Mouse (Mus musculus) hindbrain, embryonic 13.5 days (tissue): ENCODE data around the gene Ypel2. TPM values are rescaled to one million over a fixed set of nuclear protein-coding genes. Genes with fewer than 3 reads are reported as not detected.

Source experiments
- ATAC-seq: fragments of 200-750 bp; cut with Nextera tagmentation; 2 replicates; pipeline ENCODE4 v1.8.0; 2017; ENCODE audit warnings: moderate TSS enrichment; ENCODE audit not compliant: low FRiP score
- H3K27ac ChIP-seq: fragments of 300-500 bp; sonication (generic); 2 replicates; pipeline ENCODE4 v1.5.1; 2015; ENCODE audit warnings: inconsistent platforms, mild to moderate bottlenecking, moderate library complexity
- H3K27me3 ChIP-seq: fragments of 300-500 bp; sonication (generic); 2 replicates; pipeline ENCODE4 v1.6.1; 2015; ENCODE audit warnings: mild to moderate bottlenecking, inconsistent platforms
- H3K36me3 ChIP-seq: fragments of 300-500 bp; sonication (generic); 2 replicates; pipeline ENCODE4 v1.6.1; 2015; ENCODE audit warnings: mild to moderate bottlenecking, inconsistent platforms
- H3K4me1 ChIP-seq: fragments of 300-500 bp; sonication (generic); replicated peaks from 2 replicates; pipeline ENCODE4 v1.6.1; 2015; ENCODE audit warnings: inconsistent platforms
- H3K4me2 ChIP-seq: fragments of 300-500 bp; sonication (generic); 2 replicates; pipeline ENCODE4 v1.6.1; 2015; ENCODE audit warnings: inconsistent platforms, mild to moderate bottlenecking, moderate library complexity
- H3K4me3 ChIP-seq: fragments of 300-500 bp; sonication (generic); 2 replicates; pipeline ENCODE4 v1.5.1; 2015; ENCODE audit warnings: mild to moderate bottlenecking, inconsistent platforms
- H3K9ac ChIP-seq: fragments of 300-500 bp; sonication (generic); 2 replicates; pipeline ENCODE4 v1.6.1; 2015; ENCODE audit warnings: mild to moderate bottlenecking, inconsistent platforms
- H3K9me3 ChIP-seq: fragments of 300-500 bp; sonication (generic); 2 replicates; pipeline ENCODE4 v1.6.1; 2016; ENCODE audit warnings: inconsistent platforms
- WGBS: fragments of 180-500 bp; shearing (Covaris S2); methylation state at CpG from one replicate; pipeline ENCODE4 v1.1.7; 2015; 5-methylcytosine and 5-hydroxymethylcytosine counted together
- polyA plus RNA-seq: library from polyadenylated mRNA; unstranded; fragments of >200 nt; fragmentation: Nextera tagmentation; extraction: Ambion mirVana; gene quantifications from 2 replicates; pipeline ENCODE4 v1.2.1, GENCODE M21; 2015

Ypel2 gene
- polyA plus RNA-seq, 1 experiment from 2014 or later: 4.7 TPM

GRCm38 (mm10) chr11:86969041-86969821 is 24.3 kb downstream of the Ypel2 start:
- no peak for ATAC-seq
- H3K4me1 ChIP-seq: peaks cover 36% of the 10 kb centered on the region
- no peak overlapping the region for H3K9ac ChIP-seq
- H3K36me3 ChIP-seq: no peaks in the 10 kb centered on the region
- H3K27ac ChIP-seq: peak overlapping the region; percentile 68
- no peaks in the 10 kb centered on the region for H3K9me3 ChIP-seq
- no peaks in the 10 kb centered on the region for H3K27me3 ChIP-seq
- 29% methylated on average over 13 of the region's 13 CpGs for whole genome bisulfite sequencing
- H3K4me2 ChIP-seq: no peak overlapping the region
- no peak overlapping the region for H3K4me3 ChIP-seq

GRCm38 (mm10) chr11:86967506-86967905 is 26.0 kb downstream of the Ypel2 start:
- 93% methylated on average over 9 of the region's 9 CpGs for WGBS
- H3K9ac ChIP-seq: no peak overlapping the region
- H3K4me1 ChIP-seq: peaks cover 29% of the 10 kb centered on the region
- H3K36me3 ChIP-seq: no peaks in the 10 kb centered on the region
- H3K27ac ChIP-seq: no peak overlapping the region; the same call in 1 of the 2 replicates
- H3K9me3 ChIP-seq: no peaks in the 10 kb centered on the region
- no peak for ATAC-seq
- no peak overlapping the region for H3K4me3 ChIP-seq
- no peak overlapping the region for H3K4me2 ChIP-seq
- no peaks in the 10 kb centered on the region for H3K27me3 ChIP-seq

DNA sequence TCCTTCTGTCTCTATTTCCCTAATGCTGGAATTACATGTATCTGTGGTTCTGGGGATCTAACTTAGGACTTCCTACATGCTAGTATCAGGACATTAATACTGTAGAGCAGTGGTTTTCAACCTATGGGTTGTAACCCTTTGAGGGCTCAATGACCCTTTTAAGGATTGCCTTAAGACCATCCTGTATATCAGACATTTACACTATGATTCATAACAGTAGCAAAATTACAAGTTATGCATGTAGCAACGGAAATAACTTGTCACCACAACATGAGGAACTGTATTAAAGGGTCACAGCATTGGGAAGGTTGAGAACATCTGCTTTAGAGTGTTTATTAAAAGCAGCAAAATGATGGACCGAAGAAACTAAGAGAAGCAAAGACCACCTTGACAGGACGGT is 26.8 kb downstream of the Ypel2 start:
- 95% methylated on average over 3 of the region's 3 CpGs for WGBS
- peaks cover 36% of the 10 kb centered on the region for H3K4me1 ChIP-seq
- H3K27ac ChIP-seq: no peak overlapping the region
- H3K9me3 ChIP-seq: no peaks in the 10 kb centered on the region
- H3K36me3 ChIP-seq: no peaks in the 10 kb centered on the region
- H3K4me3 ChIP-seq: no peak overlapping the region
- ATAC-seq: no peak
- H3K9ac ChIP-seq: no peak overlapping the region
- no peak overlapping the region for H3K4me2 ChIP-seq
- H3K27me3 ChIP-seq: no peaks in the 10 kb centered on the region

- H3K4me1 ChIP-seq: peaks cover 47% of the 10 kb centered on the region
- H3K4me2 ChIP-seq: no peak overlapping the region
- no peaks in the 10 kb centered on the region for H3K27me3 ChIP-seq
- ATAC-seq: no peak
- 94% methylated on average over 5 of the region's 5 CpGs for WGBS
- no peak overlapping the region for H3K27ac ChIP-seq
- H3K9me3 ChIP-seq: no peaks in the 10 kb centered on the region
- H3K4me3 ChIP-seq: no peak overlapping the region
- H3K9ac ChIP-seq: no peak overlapping the region
- no peaks in the 10 kb centered on the region for H3K36me3 ChIP-seq
Measured at GRCm38 (mm10) chr11:86965079-86965478, 28.4 kb downstream of the Ypel2 start.

DNA sequence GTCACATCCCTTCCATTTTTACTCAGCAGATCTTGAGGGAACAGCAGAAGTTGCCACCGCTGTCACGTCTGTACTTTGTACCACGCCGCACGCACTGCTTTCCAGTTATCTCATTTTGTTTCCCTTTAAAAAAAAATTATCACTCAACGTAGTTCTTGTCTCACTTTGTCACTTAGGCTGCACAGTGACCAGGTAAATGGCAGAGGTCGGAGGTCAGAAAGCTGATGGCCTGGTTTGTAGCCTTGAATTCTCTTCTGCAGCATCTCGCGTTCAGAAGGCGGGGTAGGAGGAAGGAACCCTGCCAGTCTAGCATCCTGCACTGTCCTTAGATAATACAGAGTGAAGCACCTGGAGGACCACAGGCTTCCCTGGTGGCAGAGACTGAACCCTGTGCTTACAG is 29.8 kb downstream of the Ypel2 start:
- Histone ChIP-seq H3K4me2 (no peak overlapping the region), H3K27ac (no peak overlapping the region), H3K4me1 (peaks cover 47% of the 10 kb centered on the region), H3K4me3 (no peak overlapping the region), H3K9me3 (no peaks in the 10 kb centered on the region), H3K9ac (no peak overlapping the region), H3K27me3 (no peaks in the 10 kb centered on the region), H3K36me3 (no peaks in the 10 kb centered on the region)
- 91% methylated on average over 10 of the region's 10 CpGs for WGBS
- ATAC-seq: no peak

DNA sequence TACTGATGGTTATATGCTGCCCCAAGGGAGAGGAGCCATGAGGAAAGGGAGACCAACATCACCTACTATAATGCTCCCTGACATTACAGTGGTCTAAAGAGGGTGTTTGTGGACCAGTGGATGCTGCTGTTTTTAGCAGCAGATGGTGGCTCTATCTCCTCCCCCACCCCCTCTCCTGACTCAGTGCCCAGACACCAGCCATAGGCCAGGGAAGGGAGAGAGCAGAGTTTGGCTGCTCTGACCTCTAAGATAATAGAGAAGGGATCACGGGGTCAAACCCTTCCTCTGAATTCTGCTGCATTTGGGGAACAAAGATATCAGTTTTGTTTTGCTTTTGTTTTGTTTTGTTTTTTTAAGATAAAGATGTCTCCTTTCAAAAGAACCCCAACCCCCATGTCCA is 30.5 kb downstream of the Ypel2 start:
- Histone ChIP-seq H3K4me2 (no peak overlapping the region), H3K36me3 (no peaks in the 10 kb centered on the region), H3K27ac (no peak overlapping the region), H3K4me3 (no peak overlapping the region), H3K9ac (no peak overlapping the region), H3K27me3 (no peaks in the 10 kb centered on the region), H3K4me1 (peaks cover 47% of the 10 kb centered on the region), H3K9me3 (no peaks in the 10 kb centered on the region)
- WGBS: 47% methylated on average over 1 of the region's 1 CpGs
- no peak for ATAC-seq

- peaks cover 51% of the 10 kb centered on the region for H3K4me1 ChIP-seq
- 79% methylated on average over 2 of the region's 2 CpGs for WGBS
- no peaks in the 10 kb centered on the region for H3K9me3 ChIP-seq
- no peak overlapping the region for H3K4me3 ChIP-seq
- H3K27me3 ChIP-seq: no peaks in the 10 kb centered on the region
- no peak overlapping the region for H3K27ac ChIP-seq
- no peak for ATAC-seq
- no peak overlapping the region for H3K4me2 ChIP-seq
- no peaks in the 10 kb centered on the region for H3K36me3 ChIP-seq
- H3K9ac ChIP-seq: no peak overlapping the region
Measured at GRCm38 (mm10) chr11:86962362-86962761, 31.1 kb downstream of the Ypel2 start.

DNA sequence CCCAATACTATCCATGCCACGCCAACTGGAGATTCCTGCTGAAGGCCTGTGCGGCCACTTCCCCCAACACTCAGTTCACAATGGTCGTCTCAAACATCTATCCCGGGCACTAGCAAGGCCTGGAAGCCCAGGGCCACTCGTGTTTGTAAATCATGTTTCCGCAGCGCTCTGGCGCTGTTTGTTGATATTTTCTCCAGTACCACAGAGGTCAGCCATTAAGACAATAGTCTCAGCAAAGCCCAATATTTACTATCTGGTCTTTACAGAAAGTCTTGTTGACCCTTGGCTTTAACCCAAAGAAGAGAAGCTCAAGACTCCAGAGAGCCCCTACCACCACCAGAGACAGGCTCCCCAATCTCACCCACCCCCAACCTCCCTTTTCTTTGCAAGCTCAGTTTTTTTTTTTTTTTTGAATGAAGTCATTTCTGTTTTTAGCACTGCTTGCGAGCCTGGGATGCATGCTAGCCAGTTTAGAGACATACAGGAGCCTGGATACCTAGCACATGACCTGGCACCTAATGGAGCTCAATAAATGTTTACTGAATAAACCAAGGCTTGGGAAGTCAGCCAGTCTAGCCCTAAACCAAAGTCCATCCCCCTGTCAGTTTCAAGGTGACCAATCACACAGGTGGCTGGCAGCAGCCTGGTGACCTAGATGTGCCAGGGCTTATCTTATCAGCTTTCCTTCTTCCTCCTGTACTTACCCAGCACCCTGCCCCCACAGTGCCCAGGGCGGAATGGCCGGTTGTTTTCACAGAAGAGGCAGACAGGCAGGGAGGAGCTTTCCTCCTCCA is 31.8 kb downstream of the Ypel2 start:
- Histone ChIP-seq H3K4me1 (peaks cover 51% of the 10 kb centered on the region), H3K9ac (no peak overlapping the region), H3K27ac (no peak overlapping the region), H3K4me3 (no peak overlapping the region), H3K27me3 (no peaks in the 10 kb centered on the region), H3K9me3 (no peaks in the 10 kb centered on the region), H3K36me3 (no peaks in the 10 kb centered on the region), H3K4me2 (no peak overlapping the region)
- no peak for ATAC-seq
- 81% methylated on average over 11 of the region's 11 CpGs for WGBS

DNA sequence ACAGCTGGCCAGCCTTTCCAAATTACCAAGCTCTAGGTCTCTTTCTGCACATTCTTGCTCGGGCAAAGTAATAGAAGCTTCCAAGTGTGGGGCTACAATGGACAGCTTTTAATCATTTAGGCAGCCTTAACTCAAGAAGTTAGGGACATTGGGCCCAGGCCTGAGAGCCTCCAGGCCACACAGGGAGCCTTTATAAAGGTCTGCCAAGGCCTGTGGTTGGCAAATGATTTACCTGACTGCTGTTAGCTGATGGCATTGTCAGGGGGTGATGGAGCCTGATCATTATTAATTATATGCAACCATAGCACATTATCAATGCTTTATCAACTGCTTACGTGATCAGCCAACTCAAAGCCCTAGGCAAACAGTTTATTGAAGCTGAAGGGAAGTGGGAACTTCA is 33.2 kb downstream of the Ypel2 start:
- 38% methylated on average over 2 of the region's 2 CpGs for WGBS
- no peak overlapping the region for H3K27ac ChIP-seq

GRCm38 (mm10) chr11:86958721-86959675 is 34.5 kb downstream of the Ypel2 start:
- Histone ChIP-seq H3K4me1 (peaks cover 67% of the 10 kb centered on the region), H3K9ac (no peak overlapping the region)
- WGBS: 62% methylated on average over 12 of the region's 12 CpGs

More for the DNA sequence above, 33.2 kb downstream of the Ypel2 start:
- H3K4me3 ChIP-seq: no peak overlapping the region
- H3K9me3 ChIP-seq: no peaks in the 10 kb centered on the region
- H3K9ac ChIP-seq: no peak overlapping the region
- no peak for ATAC-seq
- no peaks in the 10 kb centered on the region for H3K36me3 ChIP-seq
- H3K4me1 ChIP-seq: peaks cover 60% of the 10 kb centered on the region
- no peak overlapping the region for H3K4me2 ChIP-seq
- H3K27me3 ChIP-seq: no peaks in the 10 kb centered on the region

GRCm38 (mm10) chr11:86958182-86958581 is 35.3 kb downstream of the Ypel2 start:
- H3K4me2 ChIP-seq: no peak overlapping the region
- 60% methylated on average over 6 of the region's 6 CpGs for WGBS
- peaks cover 66% of the 10 kb centered on the region for H3K4me1 ChIP-seq
- H3K4me3 ChIP-seq: no peak overlapping the region
- H3K27me3 ChIP-seq: no peaks in the 10 kb centered on the region
- H3K36me3 ChIP-seq: no peaks in the 10 kb centered on the region
- no peak overlapping the region for H3K9ac ChIP-seq
- H3K27ac ChIP-seq: peak overlapping the region; percentile 52; the same call in 1 of the 2 replicates
- no peaks in the 10 kb centered on the region for H3K9me3 ChIP-seq
- ATAC-seq: no peak

More at GRCm38 (mm10) chr11:86958721-86959675, 34.5 kb downstream of the Ypel2 start:
- Histone ChIP-seq H3K27ac (peak overlapping the region; percentile 52; the same call in 1 of the 2 replicates), H3K4me3 (no peak overlapping the region), H3K4me2 (no peak overlapping the region), H3K9me3 (no peaks in the 10 kb centered on the region), H3K36me3 (no peaks in the 10 kb centered on the region), H3K27me3 (no peaks in the 10 kb centered on the region)
- ATAC-seq: no peak

DNA sequence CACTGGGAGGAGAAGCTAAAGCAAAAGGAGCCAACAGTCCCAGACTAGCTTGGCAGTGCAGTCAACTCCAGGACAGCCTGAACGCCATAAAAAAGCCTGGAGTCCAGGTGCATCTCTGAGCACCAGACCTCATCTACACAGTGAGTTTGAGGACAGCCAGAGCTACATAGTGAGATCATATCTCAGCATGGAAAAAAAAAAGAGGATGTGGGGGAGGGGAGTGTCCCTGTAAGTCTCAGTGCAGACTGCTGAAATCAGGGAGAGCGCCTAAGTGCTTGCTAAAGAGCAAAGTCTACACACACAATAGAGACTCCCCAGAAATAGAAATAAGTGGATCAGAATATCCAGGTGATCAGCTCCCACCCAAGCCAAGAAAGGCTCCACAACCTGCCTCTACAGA is 37.1 kb downstream of the Ypel2 start:
- Histone ChIP-seq H3K27me3 (no peaks in the 10 kb centered on the region), H3K4me3 (no peak overlapping the region), H3K27ac (no peak overlapping the region), H3K9me3 (no peaks in the 10 kb centered on the region), H3K9ac (no peak overlapping the region), H3K4me1 (peaks cover 53% of the 10 kb centered on the region), H3K4me2 (no peak overlapping the region), H3K36me3 (no peaks in the 10 kb centered on the region)
- 83% methylated on average over 2 of the region's 2 CpGs for WGBS
- no peak for ATAC-seq
